Mouse (Mus musculus) kidney, embryonic 15.5 days (tissue): ENCODE measurements around the gene Miga1. TPM values are rescaled to one million over a fixed set of nuclear protein-coding genes. Genes with fewer than 3 reads are reported as not detected.
"Not testable (repeated sequence)": the region's sequence is repeated elsewhere in the genome, so short reads cannot be mapped to it uniquely, and the experiment has no call there.

ENCODE experiments used
- ATAC-seq: fragments of 200-750 bp; cut with Nextera tagmentation; replicated peaks from 2 replicates; pipeline ENCODE4 v1.8.0; 2017; ENCODE audit warnings: moderate TSS enrichment; ENCODE audit not compliant: low FRiP score
- H3K27ac ChIP-seq: fragments of 300-500 bp; sonication (generic); 2 replicates; pipeline ENCODE4 v1.5.1; 2015; ENCODE audit warnings: mild to moderate bottlenecking, inconsistent platforms
- H3K27me3 ChIP-seq: fragments of 300-500 bp; sonication (generic); 2 replicates; pipeline ENCODE4 v1.6.1; 2015; ENCODE audit warnings: inconsistent platforms
- H3K36me3 ChIP-seq: fragments of 300-500 bp; sonication (generic); 2 replicates; pipeline ENCODE4 v1.6.1; 2015; ENCODE audit warnings: inconsistent platforms
- H3K4me1 ChIP-seq: fragments of 300-500 bp; sonication (generic); 2 replicates; pipeline ENCODE4 v1.6.1; 2015; ENCODE audit warnings: inconsistent platforms
- H3K4me2 ChIP-seq: fragments of 300-500 bp; sonication (generic); 2 replicates; pipeline ENCODE4 v1.6.1; 2015; ENCODE audit warnings: moderate library complexity, mild to moderate bottlenecking, inconsistent platforms
- H3K4me3 ChIP-seq: fragments of 300-500 bp; sonication (generic); replicated peaks from 2 replicates; pipeline ENCODE4 v1.5.1; 2015; ENCODE audit warnings: mild to moderate bottlenecking, inconsistent platforms
- H3K9ac ChIP-seq: fragments of 300-500 bp; sonication (generic); 2 replicates; pipeline ENCODE4 v1.6.1; 2015; ENCODE audit warnings: mild to moderate bottlenecking, inconsistent platforms
- H3K9me3 ChIP-seq: fragments of 300-500 bp; sonication (generic); replicated peaks from 2 replicates; pipeline ENCODE4 v1.6.1; 2016; ENCODE audit warnings: inconsistent platforms
- WGBS: fragments of 180-500 bp; shearing (Covaris S2); methylation state at CpG from one replicate; pipeline ENCODE4 v1.1.7; 2015; ENCODE audit warnings: mixed read lengths; 5-methylcytosine and 5-hydroxymethylcytosine counted together
- polyA plus RNA-seq: library from polyadenylated mRNA; unstranded; fragments of >200 nt; fragmentation: Nextera tagmentation; extraction: Ambion mirVana; gene quantifications from 2 replicates; pipeline ENCODE4 v1.2.1, GENCODE M21; 2015

Gene Miga1
- polyA plus RNA-seq, 1 experiment from 2014 or later = 17.9 TPM

GRCm38 (mm10) chr3:152316447-152317173 lies 23.6 kb downstream of the Miga1 start:
- peaks cover 28% of the 10 kb centered on the region for H3K36me3 ChIP-seq
- 83% methylated on average over 9 of the region's 9 CpGs for WGBS
- not testable (repeated sequence) for H3K27me3 ChIP-seq, H3K4me1 ChIP-seq, H3K27ac ChIP-seq, H3K4me2 ChIP-seq, ATAC-seq, H3K4me3 ChIP-seq, H3K9me3 ChIP-seq, H3K9ac ChIP-seq

GRCm38 (mm10) chr3:152315613-152316012 lies 24.6 kb downstream of the Miga1 start:
- Histone ChIP-seq H3K9ac (no peak overlapping the region), H3K4me3 (no peak overlapping the region), H3K4me2 (no peak overlapping the region), H3K27me3 (no peaks in the 10 kb centered on the region), H3K9me3 (no peaks in the 10 kb centered on the region), H3K36me3 (peaks cover 22% of the 10 kb centered on the region), H3K4me1 (no peaks in the 10 kb centered on the region), H3K27ac (no peak overlapping the region)
- WGBS = 9% methylated on average over 7 of the region's 7 CpGs
- peak; percentile 94 for ATAC-seq

- H3K4me1 ChIP-seq, H3K4me3 ChIP-seq, ATAC-seq, H3K27me3 ChIP-seq, H3K27ac ChIP-seq, H3K9me3 ChIP-seq, H3K4me2 ChIP-seq, H3K9ac ChIP-seq: not testable (repeated sequence)
- H3K36me3 ChIP-seq = peaks cover 19% of the 10 kb centered on the region
- 78% methylated on average over 14 of the region's 14 CpGs for WGBS
Measured at GRCm38 (mm10) chr3:152314666-152315065, 25.5 kb downstream of the Miga1 start.

- peak overlapping the region; percentile 42 for H3K27ac ChIP-seq
- H3K36me3 ChIP-seq = peaks cover 29% of the 10 kb centered on the region
- 90% methylated on average over 9 of the region's 9 CpGs for WGBS
- no peak; the same call in 1 of the 2 replicates for ATAC-seq
- H3K4me1 ChIP-seq = peaks cover 14% of the 10 kb centered on the region
- H3K27me3 ChIP-seq = no peaks in the 10 kb centered on the region
- no peak overlapping the region for H3K4me3 ChIP-seq
- H3K9me3 ChIP-seq = no peaks in the 10 kb centered on the region
- no peak overlapping the region for H3K4me2 ChIP-seq
- H3K9ac ChIP-seq = no peak overlapping the region
Measured at GRCm38 (mm10) chr3:152309250-152309645, 31.0 kb downstream of the Miga1 start.

GRCm38 (mm10) chr3:152308485-152309249 lies 31.5 kb downstream of the Miga1 start:
- H3K4me2 ChIP-seq = no peak overlapping the region
- H3K27ac ChIP-seq = peak overlapping the region; percentile 42
- WGBS = 30% methylated on average over 10 of the region's 10 CpGs
- no peaks in the 10 kb centered on the region for H3K9me3 ChIP-seq
- no peak overlapping the region for H3K9ac ChIP-seq
- no peaks in the 10 kb centered on the region for H3K27me3 ChIP-seq
- ATAC-seq = peak; percentile 66
- H3K4me1 ChIP-seq = peaks cover 14% of the 10 kb centered on the region
- H3K36me3 ChIP-seq = peaks cover 31% of the 10 kb centered on the region
- no peak overlapping the region for H3K4me3 ChIP-seq

GRCm38 (mm10) chr3:152305971-152306370 lies 34.2 kb downstream of the Miga1 start:
- WGBS = 83% methylated on average over 4 of the region's 4 CpGs
- Histone ChIP-seq H3K27ac (no peak overlapping the region), H3K36me3 (peaks cover 29% of the 10 kb centered on the region), H3K9ac (no peak overlapping the region), H3K4me3 (no peak overlapping the region), H3K4me2 (no peak overlapping the region), H3K27me3 (no peaks in the 10 kb centered on the region), H3K9me3 (no peaks in the 10 kb centered on the region), H3K4me1 (peaks cover 14% of the 10 kb centered on the region)
- no peak for ATAC-seq

GRCm38 (mm10) chr3:152305080-152305479 lies 35.1 kb downstream of the Miga1 start:
- Histone ChIP-seq H3K9ac (no peak overlapping the region), H3K4me3 (no peak overlapping the region), H3K9me3 (no peaks in the 10 kb centered on the region), H3K4me1 (peaks cover 14% of the 10 kb centered on the region), H3K36me3 (peaks cover 33% of the 10 kb centered on the region), H3K27ac (peak overlapping the region; percentile 65; the same call in 1 of the 2 replicates), H3K27me3 (no peaks in the 10 kb centered on the region), H3K4me2 (no peak overlapping the region)
- WGBS = 84% methylated on average over 8 of the region's 8 CpGs
- no peak for ATAC-seq

- Histone ChIP-seq H3K4me1 (peaks cover 9% of the 10 kb centered on the region), H3K4me2 (no peak overlapping the region), H3K27ac (peak overlapping the region; percentile 65; the same call in 1 of the 2 replicates), H3K27me3 (no peaks in the 10 kb centered on the region), H3K9ac (no peak overlapping the region), H3K36me3 (peaks cover 33% of the 10 kb centered on the region), H3K9me3 (no peaks in the 10 kb centered on the region), H3K4me3 (no peak overlapping the region)
- ATAC-seq = no peak
- WGBS = 52% methylated on average over 6 of the region's 6 CpGs
Measured at GRCm38 (mm10) chr3:152304093-152304815, 36.0 kb downstream of the Miga1 start.

- no peak overlapping the region for H3K4me3 ChIP-seq
- 84% methylated on average over 9 of the region's 9 CpGs for WGBS
- no peak overlapping the region for H3K9ac ChIP-seq
- no peak for ATAC-seq
- H3K36me3 ChIP-seq = peaks cover 33% of the 10 kb centered on the region
- no peak overlapping the region for H3K4me2 ChIP-seq
- H3K9me3 ChIP-seq = no peaks in the 10 kb centered on the region
- no peak overlapping the region for H3K27ac ChIP-seq
- H3K27me3 ChIP-seq = no peaks in the 10 kb centered on the region
- no peaks in the 10 kb centered on the region for H3K4me1 ChIP-seq
Measured at GRCm38 (mm10) chr3:152302991-152303390, 37.2 kb downstream of the Miga1 start.

- Histone ChIP-seq H3K9me3 (no peaks in the 10 kb centered on the region), H3K4me2 (no peak overlapping the region), H3K27ac (peak overlapping the region; percentile 86), H3K4me3 (no peak overlapping the region), H3K36me3 (peaks cover 41% of the 10 kb centered on the region), H3K4me1 (no peaks in the 10 kb centered on the region), H3K9ac (no peak overlapping the region), H3K27me3 (no peaks in the 10 kb centered on the region)
- 68% methylated on average over 14 of the region's 14 CpGs for WGBS
- ATAC-seq = peak; percentile 55
Measured at GRCm38 (mm10) chr3:152300376-152301337, 39.5 kb downstream of the Miga1 start.

- WGBS = 95% methylated on average over 5 of the region's 5 CpGs
- peaks cover 27% of the 10 kb centered on the region; the same call in 1 of the 2 replicates for H3K36me3 ChIP-seq
- H3K9me3 ChIP-seq = no peaks in the 10 kb centered on the region
- H3K4me1 ChIP-seq = no peaks in the 10 kb centered on the region
- H3K4me3 ChIP-seq = no peak overlapping the region
- no peak overlapping the region for H3K27ac ChIP-seq
- no peaks in the 10 kb centered on the region for H3K27me3 ChIP-seq
- no peak for ATAC-seq
- no peak overlapping the region for H3K9ac ChIP-seq
- no peak overlapping the region for H3K4me2 ChIP-seq
Measured at GRCm38 (mm10) chr3:152295896-152296295, 44.3 kb downstream of the Miga1 start.
